Mouse (Mus musculus): ENCODE measurements around the gene Hoxd1. TPM values are rescaled to one million over a fixed set of nuclear protein-coding genes. Genes with fewer than 3 reads are reported as not detected.
A peak's percentile ranks its signal among the peaks of the same experiment; 100 is the strongest.

Hoxd1 gene
- polyA plus RNA-seq, 1 experiment from 2014 or later, result not detected

DNA sequence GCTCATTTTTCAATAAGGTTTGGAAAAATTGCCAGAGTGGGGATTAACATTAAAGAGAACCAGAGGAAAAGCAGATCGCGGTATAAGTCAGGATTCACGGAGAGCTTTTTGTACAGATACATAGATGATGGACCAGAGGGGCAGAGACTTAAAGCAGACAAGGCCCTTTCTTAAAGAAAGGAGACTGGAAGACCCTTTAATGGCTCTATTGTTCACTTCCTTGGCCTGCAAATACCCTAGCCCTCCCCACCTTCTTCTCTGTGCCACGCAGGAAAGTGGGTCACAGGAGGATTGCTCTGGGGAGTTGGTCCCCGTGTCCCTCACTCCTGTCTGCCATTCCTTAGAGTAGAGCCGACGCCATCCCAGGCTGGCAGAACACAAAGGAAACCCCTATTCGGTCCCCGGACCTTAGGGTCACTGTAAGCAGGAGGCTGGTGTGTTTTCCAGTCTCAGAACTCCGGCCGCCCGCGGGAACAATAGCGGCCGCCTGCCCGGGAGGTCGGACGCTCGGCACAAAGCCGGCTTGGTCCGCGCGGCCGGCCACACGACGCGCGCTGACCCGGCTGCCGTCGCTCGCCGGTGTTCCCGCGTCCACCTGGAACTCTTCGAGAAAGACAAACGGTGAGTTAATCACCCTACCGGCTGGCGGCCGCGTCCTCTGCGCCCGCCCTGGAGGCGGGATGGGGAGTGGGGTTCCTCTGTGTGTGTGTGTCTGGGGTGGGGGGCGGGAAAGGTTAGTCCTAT is 10.2 kb upstream of the Hoxd1 start:
- H3K4me2 ChIP-seq (ENCODE audit: low read depth, low read length), result peak overlapping the region; percentile 51
- H3K9me3 ChIP-seq (replicated peaks; ENCODE audit: control insufficient read depth, low read length), result no peaks in the 10 kb centered on the region
- peak overlapping the region; percentile 35 for H3K4me3 ChIP-seq (replicated peaks; ENCODE audit: low read length)
- H3K27me3 ChIP-seq (ENCODE audit: control insufficient read depth, insufficient read depth, low read length), result peaks cover 78% of the 10 kb centered on the region
- 5% methylated on average over 45 of the region's 45 CpGs for WGBS
- no peaks in the 10 kb centered on the region for H3K36me3 ChIP-seq (ENCODE audit: control insufficient read depth, insufficient read depth, low read length)
- H3K27ac ChIP-seq (ENCODE audit: low read length), result no peak overlapping the region
- ATAC-seq (ENCODE audit: insufficient read depth, low FRiP score), result no peak
- H3K9ac ChIP-seq (ENCODE audit: low read length), result peak overlapping the region; percentile 40
- H3K4me1 ChIP-seq (ENCODE audit: control insufficient read depth, insufficient read depth, low read length), result peaks cover 10% of the 10 kb centered on the region; the same call in 1 of the 2 replicates

DNA sequence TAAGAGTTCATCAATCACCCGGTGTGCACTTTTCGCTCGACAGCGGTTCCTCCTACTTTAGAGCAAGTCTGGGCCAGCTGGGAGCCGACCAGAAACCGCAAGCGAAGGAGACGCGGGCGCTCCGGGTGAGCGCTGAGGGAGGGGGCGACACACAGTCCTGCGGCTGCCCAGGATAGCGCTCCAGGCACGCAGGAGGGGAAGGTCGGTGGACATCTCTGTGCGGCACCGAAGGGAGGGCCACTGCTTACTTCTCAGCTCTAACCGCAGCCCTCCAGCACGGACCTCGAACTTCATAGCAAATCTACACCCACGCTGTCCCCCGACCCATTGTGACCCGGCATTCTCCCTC is 9.6 kb upstream of the Hoxd1 start:
- Histone ChIP-seq H3K36me3 (ENCODE audit: control insufficient read depth, insufficient read depth, low read length) (no peaks in the 10 kb centered on the region), H3K4me2 (ENCODE audit: low read depth, low read length) (peak overlapping the region; percentile 51), H3K27ac (ENCODE audit: low read length) (no peak overlapping the region), H3K27me3 (ENCODE audit: control insufficient read depth, insufficient read depth, low read length) (peaks cover 78% of the 10 kb centered on the region), H3K9me3 (replicated peaks; ENCODE audit: control insufficient read depth, low read length) (no peaks in the 10 kb centered on the region), H3K4me1 (ENCODE audit: control insufficient read depth, insufficient read depth, low read length) (peaks cover 10% of the 10 kb centered on the region; the same call in 1 of the 2 replicates), H3K4me3 (replicated peaks; ENCODE audit: low read length) (peak overlapping the region; percentile 35), H3K9ac (ENCODE audit: low read length) (peak overlapping the region; percentile 40)
- 3% methylated on average over 25 of the region's 25 CpGs for WGBS
- ATAC-seq (ENCODE audit: insufficient read depth, low FRiP score), result no peak

DNA sequence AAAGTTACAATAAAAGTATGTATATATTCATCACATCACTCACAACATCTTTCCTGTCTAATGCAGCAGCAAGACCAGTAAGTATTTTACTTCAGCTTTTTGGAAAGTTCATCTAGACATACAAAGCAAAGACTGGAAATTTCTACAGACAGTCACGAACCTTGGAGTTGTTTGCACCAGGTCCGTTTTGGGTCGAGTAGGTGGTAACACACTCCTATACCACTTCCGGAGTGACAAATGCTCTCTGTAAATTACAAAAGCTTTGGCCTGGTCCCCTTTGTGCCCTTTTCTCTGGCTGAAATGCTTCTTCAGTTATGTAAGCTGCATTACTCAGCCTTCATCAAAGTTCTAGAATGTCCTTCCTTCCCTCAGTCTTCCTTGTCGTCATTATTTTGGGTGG is 9.1 kb upstream of the Hoxd1 start:
- ATAC-seq (ENCODE audit: insufficient read depth, low FRiP score), result no peak
- WGBS, result 41% methylated on average over 5 of the region's 5 CpGs
- H3K4me1 ChIP-seq (ENCODE audit: control insufficient read depth, insufficient read depth, low read length), result peaks cover 10% of the 10 kb centered on the region; the same call in 1 of the 2 replicates
- no peak overlapping the region for H3K9ac ChIP-seq (ENCODE audit: low read length)
- no peak overlapping the region for H3K4me3 ChIP-seq (replicated peaks; ENCODE audit: low read length)
- peaks cover 78% of the 10 kb centered on the region for H3K27me3 ChIP-seq (ENCODE audit: control insufficient read depth, insufficient read depth, low read length)
- H3K9me3 ChIP-seq (replicated peaks; ENCODE audit: control insufficient read depth, low read length), result no peaks in the 10 kb centered on the region
- H3K4me2 ChIP-seq (ENCODE audit: low read depth, low read length), result no peak overlapping the region
- no peaks in the 10 kb centered on the region for H3K36me3 ChIP-seq (ENCODE audit: control insufficient read depth, insufficient read depth, low read length)
- no peak overlapping the region for H3K27ac ChIP-seq (ENCODE audit: low read length)

DNA sequence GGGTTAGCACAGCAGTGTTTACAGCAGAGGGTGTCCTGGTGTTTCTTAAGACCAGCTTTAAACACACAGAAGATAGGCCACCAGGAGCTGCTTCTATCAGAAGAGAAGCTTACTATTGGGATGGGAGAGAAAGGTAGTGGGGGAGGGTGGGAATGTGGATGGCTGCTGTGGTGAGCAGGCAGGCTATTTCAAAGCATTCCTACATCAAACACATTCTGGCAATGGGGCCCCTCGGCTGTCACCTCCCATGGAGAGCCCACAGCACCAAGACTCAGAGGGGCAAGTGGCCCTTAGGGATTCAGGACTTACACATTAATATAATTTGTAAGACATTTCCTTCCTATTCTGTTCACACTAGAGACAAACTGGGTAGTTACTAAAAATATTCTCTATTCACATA is 2.6 kb upstream of the Hoxd1 start:
- H3K27ac ChIP-seq (ENCODE audit: low read length), result no peak overlapping the region
- peaks cover 68% of the 10 kb centered on the region for H3K27me3 ChIP-seq (ENCODE audit: control insufficient read depth, insufficient read depth, low read length)
- no peak overlapping the region for H3K4me3 ChIP-seq (replicated peaks; ENCODE audit: low read length)
- 4% methylated on average over 1 of the region's 1 CpGs for WGBS
- no peak for ATAC-seq (ENCODE audit: insufficient read depth, low FRiP score)
- H3K9ac ChIP-seq (ENCODE audit: low read length), result no peak overlapping the region
- no peak overlapping the region for H3K4me2 ChIP-seq (ENCODE audit: low read depth, low read length)
- peaks cover 10% of the 10 kb centered on the region for H3K4me1 ChIP-seq (ENCODE audit: control insufficient read depth, insufficient read depth, low read length)
- H3K9me3 ChIP-seq (replicated peaks; ENCODE audit: control insufficient read depth, low read length), result no peaks in the 10 kb centered on the region
- no peaks in the 10 kb centered on the region for H3K36me3 ChIP-seq (ENCODE audit: control insufficient read depth, insufficient read depth, low read length)

DNA sequence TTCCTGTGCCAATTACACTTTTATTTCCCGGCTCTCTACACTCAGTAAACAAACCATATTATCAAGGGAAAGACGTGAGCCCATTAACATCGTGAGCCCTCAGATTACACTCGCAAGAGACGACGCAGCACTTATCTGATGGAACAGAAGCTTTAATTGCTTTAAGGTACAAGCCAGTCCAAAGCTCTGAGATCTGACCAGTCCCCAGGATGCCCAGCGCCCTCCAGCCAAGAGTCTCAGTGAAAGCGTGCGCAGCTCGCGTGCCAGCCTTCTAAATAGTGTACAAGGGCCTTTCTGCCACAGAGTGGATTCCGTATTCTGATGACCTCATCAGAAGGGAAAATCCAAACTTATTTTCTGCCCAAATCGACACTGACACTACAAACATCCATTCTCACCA is 839 bp upstream of the Hoxd1 start:
- H3K4me3 ChIP-seq (replicated peaks; ENCODE audit: low read length), result no peak overlapping the region

DNA sequence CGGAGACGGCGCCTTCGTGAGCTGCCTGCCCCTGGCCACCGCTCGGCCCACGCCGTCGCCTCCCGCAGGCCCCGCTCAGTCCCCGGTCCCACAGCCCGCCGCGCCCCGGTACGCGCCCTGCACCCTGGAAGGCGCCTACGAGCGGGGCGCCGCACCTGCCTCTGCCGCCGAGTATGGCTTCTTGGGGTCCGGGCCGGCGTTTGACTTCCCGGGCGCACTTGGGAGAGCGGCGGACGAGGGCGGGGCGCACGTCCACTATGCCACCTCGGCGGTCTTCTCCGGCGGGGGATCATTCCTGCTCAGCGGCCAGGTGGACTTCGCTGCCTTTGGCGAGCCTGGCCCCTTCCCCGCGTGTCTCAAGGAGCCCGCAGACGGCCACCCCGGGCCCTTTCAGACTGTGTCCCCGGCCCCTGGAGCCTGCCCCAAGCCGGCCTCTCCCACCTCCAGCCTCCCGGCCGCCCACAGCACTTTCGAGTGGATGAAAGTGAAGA is 510 bp downstream of the Hoxd1 start:
- Histone ChIP-seq H3K4me3 (replicated peaks; ENCODE audit: low read length) (peak overlapping the region; percentile 55), H3K27me3 (ENCODE audit: control insufficient read depth, insufficient read depth, low read length) (peaks cover 62% of the 10 kb centered on the region), H3K9me3 (replicated peaks; ENCODE audit: control insufficient read depth, low read length) (no peaks in the 10 kb centered on the region), H3K27ac (ENCODE audit: low read length) (no peak overlapping the region), H3K9ac (ENCODE audit: low read length) (0 out of 2 replicates have a peak overlapping the region, but pooled peaks have one; percentile 21), H3K36me3 (ENCODE audit: control insufficient read depth, insufficient read depth, low read length) (no peaks in the 10 kb centered on the region), H3K4me1 (ENCODE audit: control insufficient read depth, insufficient read depth, low read length) (peaks cover 10% of the 10 kb centered on the region), H3K4me2 (ENCODE audit: low read depth, low read length) (peak overlapping the region; percentile 91)
- 1% methylated on average over 52 of the region's 53 CpGs for WGBS
- peak; percentile 47; the same call in 1 of the 2 replicates for ATAC-seq (ENCODE audit: insufficient read depth, low FRiP score)

More for the DNA sequence above, 839 bp upstream of the Hoxd1 start:
- WGBS, result 6% methylated on average over 13 of the region's 13 CpGs
- Histone ChIP-seq H3K27me3 (ENCODE audit: control insufficient read depth, insufficient read depth, low read length) (peaks cover 68% of the 10 kb centered on the region), H3K9ac (ENCODE audit: low read length) (no peak overlapping the region), H3K36me3 (ENCODE audit: control insufficient read depth, insufficient read depth, low read length) (no peaks in the 10 kb centered on the region), H3K4me1 (ENCODE audit: control insufficient read depth, insufficient read depth, low read length) (peaks cover 10% of the 10 kb centered on the region), H3K27ac (ENCODE audit: low read length) (no peak overlapping the region), H3K4me2 (ENCODE audit: low read depth, low read length) (peak overlapping the region; percentile 91; the same call in 1 of the 2 replicates), H3K9me3 (replicated peaks; ENCODE audit: control insufficient read depth, low read length) (no peaks in the 10 kb centered on the region)
- ATAC-seq (ENCODE audit: insufficient read depth, low FRiP score), result no peak

DNA sequence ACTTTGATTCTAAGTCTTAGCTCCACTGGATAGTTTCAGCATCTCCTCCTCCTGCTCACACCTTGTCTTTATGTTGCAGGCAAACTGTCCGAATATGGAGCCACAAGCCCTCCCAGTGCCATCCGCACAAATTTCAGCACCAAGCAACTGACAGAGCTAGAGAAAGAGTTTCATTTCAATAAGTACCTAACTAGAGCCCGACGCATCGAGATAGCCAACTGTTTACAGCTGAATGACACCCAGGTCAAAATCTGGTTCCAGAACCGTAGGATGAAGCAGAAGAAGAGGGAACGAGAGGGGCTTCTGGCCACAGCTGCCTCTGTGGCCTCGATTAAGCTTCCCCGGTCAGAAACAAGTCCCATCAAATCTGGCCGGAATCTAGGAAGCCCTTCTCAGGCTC is 1.2 kb downstream of the Hoxd1 start:
- Histone ChIP-seq H3K4me1 (ENCODE audit: control insufficient read depth, insufficient read depth, low read length) (peaks cover 10% of the 10 kb centered on the region), H3K36me3 (ENCODE audit: control insufficient read depth, insufficient read depth, low read length) (no peaks in the 10 kb centered on the region), H3K4me2 (ENCODE audit: low read depth, low read length) (no peak overlapping the region), H3K4me3 (replicated peaks; ENCODE audit: low read length) (no peak overlapping the region), H3K9ac (ENCODE audit: low read length) (no peak overlapping the region), H3K9me3 (replicated peaks; ENCODE audit: control insufficient read depth, low read length) (no peaks in the 10 kb centered on the region), H3K27me3 (ENCODE audit: control insufficient read depth, insufficient read depth, low read length) (peaks cover 60% of the 10 kb centered on the region), H3K27ac (ENCODE audit: low read length) (no peak overlapping the region)
- ATAC-seq (ENCODE audit: insufficient read depth, low FRiP score), result no peak
- 36% methylated on average over 10 of the region's 10 CpGs for WGBS

DNA sequence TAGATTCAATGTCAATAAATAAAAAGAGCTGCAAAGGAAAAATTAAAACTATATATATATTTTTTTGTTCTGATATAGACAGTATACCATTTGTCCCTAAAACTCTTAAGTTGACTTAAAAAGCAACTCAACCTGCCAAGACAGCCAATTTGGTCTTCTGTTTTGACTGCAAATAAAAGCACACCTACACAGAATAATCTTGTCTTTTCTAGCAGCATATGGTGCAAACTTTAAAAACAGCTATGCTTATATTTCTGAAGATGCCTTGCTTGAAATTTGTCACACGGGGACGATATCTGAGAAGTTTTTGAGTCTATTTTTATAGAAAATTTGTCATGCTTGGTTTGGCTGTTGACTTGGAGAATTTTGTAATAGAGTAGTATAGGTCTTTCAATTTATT is 11.6 kb downstream of the Hoxd1 start:
- peaks cover 5% of the 10 kb centered on the region; the same call in 1 of the 2 replicates for H3K27me3 ChIP-seq (ENCODE audit: control insufficient read depth, insufficient read depth, low read length)
- H3K4me1 ChIP-seq (ENCODE audit: control insufficient read depth, insufficient read depth, low read length), result no peaks in the 10 kb centered on the region
- H3K27ac ChIP-seq (ENCODE audit: low read length), result no peak overlapping the region
- 81% methylated on average over 2 of the region's 2 CpGs for WGBS
- H3K4me2 ChIP-seq (ENCODE audit: low read depth, low read length), result no peak overlapping the region
- H3K9ac ChIP-seq (ENCODE audit: low read length), result no peak overlapping the region
- H3K9me3 ChIP-seq (replicated peaks; ENCODE audit: control insufficient read depth, low read length), result no peaks in the 10 kb centered on the region
- H3K36me3 ChIP-seq (ENCODE audit: control insufficient read depth, insufficient read depth, low read length), result no peaks in the 10 kb centered on the region
- H3K4me3 ChIP-seq (replicated peaks; ENCODE audit: low read length), result no peak overlapping the region
- ATAC-seq (ENCODE audit: insufficient read depth, low FRiP score), result no peak

DNA sequence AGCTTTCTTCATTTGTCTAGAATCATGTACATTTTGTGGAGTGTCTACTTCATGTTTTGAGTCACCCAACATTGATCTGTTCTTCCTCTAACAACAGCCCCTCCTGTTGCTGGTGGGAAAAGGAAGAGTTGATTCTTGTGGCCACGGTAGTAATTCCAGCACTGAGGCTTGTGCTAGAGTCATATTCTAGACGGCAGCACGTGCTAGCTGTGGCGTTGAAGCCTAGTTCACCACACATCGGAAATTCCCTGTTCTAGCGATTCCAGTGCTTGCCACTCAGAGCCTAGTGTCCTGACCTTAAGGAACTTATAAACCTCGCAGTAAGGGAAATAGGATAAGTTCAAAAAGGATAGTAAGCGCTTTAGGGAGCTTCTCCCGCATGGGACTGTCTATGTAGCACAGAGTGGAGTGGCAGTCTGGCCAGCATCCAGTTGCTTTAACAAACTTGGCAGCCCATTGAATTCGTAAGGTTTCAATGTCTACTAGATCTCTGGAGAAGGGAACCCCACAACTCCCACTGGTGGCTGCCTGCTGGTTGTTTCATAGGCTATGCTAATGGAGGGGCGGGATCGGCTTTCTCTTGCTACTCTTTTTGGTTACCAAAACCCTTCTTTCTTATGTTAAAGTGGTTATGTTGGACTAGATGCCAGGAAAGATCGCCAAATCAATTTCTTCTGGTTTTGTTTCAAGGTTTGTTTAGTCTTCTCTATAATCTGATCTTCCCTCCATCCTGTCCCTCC is 14.9 kb downstream of the Hoxd1 start:
- H3K4me1 ChIP-seq (ENCODE audit: control insufficient read depth, insufficient read depth, low read length), result no peaks in the 10 kb centered on the region
- H3K9me3 ChIP-seq (replicated peaks; ENCODE audit: control insufficient read depth, low read length), result no peaks in the 10 kb centered on the region
- no peak overlapping the region for H3K9ac ChIP-seq (ENCODE audit: low read length)
- no peak overlapping the region for H3K27ac ChIP-seq (ENCODE audit: low read length)
- peaks cover 5% of the 10 kb centered on the region; the same call in 1 of the 2 replicates for H3K27me3 ChIP-seq (ENCODE audit: control insufficient read depth, insufficient read depth, low read length)
- H3K4me2 ChIP-seq (ENCODE audit: low read depth, low read length), result no peak overlapping the region
- no peaks in the 10 kb centered on the region for H3K36me3 ChIP-seq (ENCODE audit: control insufficient read depth, insufficient read depth, low read length)
- H3K4me3 ChIP-seq (replicated peaks; ENCODE audit: low read length), result no peak overlapping the region
- no peak for ATAC-seq (ENCODE audit: insufficient read depth, low FRiP score)
- WGBS, result 69% methylated on average over 13 of the region's 13 CpGs

Measured in stomach, embryonic 16.5 days (tissue).